Mouse (Mus musculus): ENCODE data around the gene Dync1i2. TPM values are rescaled to one million over a fixed set of nuclear protein-coding genes. Genes with fewer than 3 reads are reported as not detected.

The Dync1i2 gene
- polyA plus RNA-seq (2014; fragmentation: Illumina TruSeq; extraction: RNeasy Lipid Tissue Mini Kit (QIAGEN cat#74804); ENCODE audit: low read depth, low replicate concordance) = 255 TPM

GRCm38 (mm10) chr2:71211591-71212359 lies at the start of gene Dync1i2:
TSS of gene Dync1i2 (plus strand) at chr2:71211706.

Other genes starting within 250 kb of the Dync1i2 start
- 18.8 TPM for gene Dcaf17, start 156.4 kb upstream of the Dync1i2 start, polyA plus RNA-seq (2014; fragmentation: Illumina TruSeq; extraction: RNeasy Lipid Tissue Mini Kit (QIAGEN cat#74804); ENCODE audit: low read depth, low replicate concordance)
- gene Mettl8, start 156.1 kb upstream of the Dync1i2 start, polyA plus RNA-seq (2014; fragmentation: Illumina TruSeq; extraction: RNeasy Lipid Tissue Mini Kit (QIAGEN cat#74804); ENCODE audit: low read depth, low replicate concordance) = 28.3 TPM
- gene Cybrd1, start 93.8 kb upstream of the Dync1i2 start, polyA plus RNA-seq (2014; fragmentation: Illumina TruSeq; extraction: RNeasy Lipid Tissue Mini Kit (QIAGEN cat#74804); ENCODE audit: low read depth, low replicate concordance) = 0.93 TPM
- gene Slc25a12, start 156.0 kb downstream of the Dync1i2 start, polyA plus RNA-seq (2014; fragmentation: Illumina TruSeq; extraction: RNeasy Lipid Tissue Mini Kit (QIAGEN cat#74804); ENCODE audit: low read depth, low replicate concordance) = 27.3 TPM
- 127 TPM for gene Hat1, start 177.3 kb downstream of the Dync1i2 start, polyA plus RNA-seq (2014; fragmentation: Illumina TruSeq; extraction: RNeasy Lipid Tissue Mini Kit (QIAGEN cat#74804); ENCODE audit: low read depth, low replicate concordance)
- 21.2 TPM for gene Metap1d, start 241.6 kb downstream of the Dync1i2 start, polyA plus RNA-seq (2014; fragmentation: Illumina TruSeq; extraction: RNeasy Lipid Tissue Mini Kit (QIAGEN cat#74804); ENCODE audit: low read depth, low replicate concordance)

All from adrenal gland, adult 10 weeks (tissue).